Mouse (Mus musculus) cerebellum, adult 2 months (tissue): ENCODE measurements around the gene Spx.

Source experiments
- CTCF ChIP-seq: fragments of 200-500 bp; IDR thresholded peaks from 2 replicates; pipeline ENCODE4 v1.5.1; 2011; ENCODE audit warnings: low read depth, mild to moderate bottlenecking, control low read depth, low read length, moderate library complexity, borderline replicate concordance; ENCODE audit not compliant: insufficient read depth
- POLR2A ChIP-seq: fragments of 200-500 bp; IDR thresholded peaks from 2 replicates; pipeline ENCODE4 v1.6.1; 2011; ENCODE audit warnings: low read length, control low read depth, borderline replicate concordance; ENCODE audit not compliant: insufficient read depth

GRCm38 (mm10) chr6:142387755-142388271 is 25.4 kb upstream of the Spx start:
- TF ChIP-seq CTCF (no peak), POLR2A (no peak)
